Mouse (Mus musculus) limb, embryonic 11.5 days (tissue): ENCODE measurements around the gene Naa16. TPM values are rescaled to one million over a fixed set of nuclear protein-coding genes. Genes with fewer than 3 reads are reported as not detected.
"Not testable (repeated sequence)": the region's sequence is repeated elsewhere in the genome, so short reads cannot be mapped to it uniquely, and the experiment has no call there.

Experiments
- ATAC-seq: fragments of 200-750 bp; cut with Nextera tagmentation; 2 replicates; pipeline ENCODE4 v1.8.0; 2017; ENCODE audit warnings: low read depth; ENCODE audit not compliant: insufficient number of reproducible peaks, low FRiP score, low TSS enrichment
- DNase-seq: peaks from one replicate; pipeline ENCODE4 v3.0.0-alpha.2; 2015; ENCODE audit warnings: low spot score
- H3K27ac ChIP-seq: fragments of 300-500 bp; sonication (generic); replicated peaks from 2 replicates; pipeline ENCODE4 v1.5.1; 2014; ENCODE audit warnings: low read depth, mild to moderate bottlenecking, low read length
- H3K27me3 ChIP-seq: fragments of 300-500 bp; sonication (generic); 2 replicates; pipeline ENCODE4 v1.6.1; 2014; ENCODE audit warnings: mild to moderate bottlenecking, low read length, mixed read lengths; ENCODE audit not compliant: control insufficient read depth, insufficient read depth
- H3K36me3 ChIP-seq: fragments of 300-500 bp; sonication (generic); 2 replicates; pipeline ENCODE4 v1.6.1; 2014; ENCODE audit warnings: mild to moderate bottlenecking, low read length, moderate library complexity, mixed read lengths; ENCODE audit not compliant: control insufficient read depth, insufficient read depth
- H3K4me1 ChIP-seq: fragments of 300-500 bp; sonication (generic); 2 replicates; pipeline ENCODE4 v1.6.1; 2014; ENCODE audit warnings: low read length, mixed read lengths; ENCODE audit not compliant: control insufficient read depth, insufficient read depth
- H3K4me2 ChIP-seq: fragments of 300-500 bp; sonication (generic); 2 replicates; pipeline ENCODE4 v1.6.1; 2014; ENCODE audit warnings: low read depth, mild to moderate bottlenecking, moderate library complexity; ENCODE audit not compliant: severe bottlenecking
- H3K4me3 ChIP-seq: fragments of 300-500 bp; sonication (generic); 2 replicates; pipeline ENCODE4 v1.5.1; 2014; ENCODE audit warnings: low read depth, low read length
- H3K9ac ChIP-seq: fragments of 300-500 bp; sonication (generic); 2 replicates; pipeline ENCODE4 v1.6.1; 2014; ENCODE audit warnings: mild to moderate bottlenecking, low read length
- H3K9me3 ChIP-seq: fragments of 300-500 bp; sonication (generic); 2 replicates; pipeline ENCODE4 v1.6.1; 2016; ENCODE audit warnings: low read length; ENCODE audit not compliant: control insufficient read depth
- WGBS: fragments of 180-500 bp; shearing (Covaris S2); extraction: QIAGEN DNeasy Blood & Tissue Kit; methylation state at CpG from one replicate; pipeline ENCODE4 v1.1.7; 2014; 5-methylcytosine and 5-hydroxymethylcytosine counted together
- polyA plus RNA-seq: library from polyadenylated mRNA; unstranded; fragments of >200 nt; fragmentation: Nextera tagmentation; extraction: Ambion mirVana; gene quantifications from 2 replicates; pipeline ENCODE4 v1.2.1, GENCODE M21; 2014

Naa16 gene
- 49.1 and 51.5 TPM in 2 replicates for polyA plus RNA-seq

DNA sequence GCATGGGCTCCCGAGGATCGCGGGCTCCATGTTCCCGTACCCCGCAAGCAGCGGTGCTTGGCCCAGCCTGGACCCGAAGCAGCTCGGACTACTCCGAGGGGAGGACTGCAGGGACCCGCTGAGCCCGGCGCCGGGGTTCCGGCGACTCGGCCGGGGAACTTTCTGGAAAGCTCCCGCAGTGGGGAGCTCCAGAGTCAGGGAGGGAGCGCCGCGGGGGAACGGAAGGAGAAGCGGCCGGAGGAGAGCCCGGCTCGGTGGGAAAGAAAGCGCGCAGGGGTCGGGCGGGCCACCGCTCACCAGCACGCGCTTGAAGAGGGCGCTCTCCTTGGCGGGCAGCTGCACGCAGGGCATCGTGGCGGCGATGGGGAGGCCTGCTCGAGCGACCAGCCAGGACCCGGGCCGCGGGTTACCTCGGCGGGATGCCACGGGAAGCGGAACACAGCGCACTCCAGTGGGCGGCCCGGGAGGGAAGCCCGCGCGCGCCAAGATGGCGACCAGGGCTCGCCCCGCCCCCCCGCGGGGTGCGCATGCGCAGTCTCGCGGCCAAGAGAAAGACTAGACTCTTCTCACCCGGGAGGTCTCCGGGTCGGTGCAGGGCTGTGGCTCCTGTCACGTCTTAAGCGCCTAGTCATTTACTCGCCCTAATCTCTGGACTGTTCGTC, at the start of gene Naa16:
Gene Naa16, minus strand, starts transcription at position 514 of the 662 bp plus-strand sequence.
- 0 out of 2 replicates have a peak, but pooled peaks cover 2% of the 10 kb centered on the region for H3K36me3 ChIP-seq
- no peaks in the 10 kb centered on the region for H3K9me3 ChIP-seq
- peak within 1 kb of the TSS; percentile 97 for H3K9ac ChIP-seq
- peak within 1 kb of the TSS; percentile 87 for H3K4me3 ChIP-seq
- no peaks in the 10 kb centered on the region for H3K27me3 ChIP-seq
- peak within 1 kb of the TSS; percentile 53 for H3K4me2 ChIP-seq
- WGBS: under 1% methylated on average over 65 of the region's 71 CpGs
- ATAC-seq (peak; percentile 97), DNase-seq (peak; percentile 98)
- peak within 1 kb of the TSS; percentile 98 for H3K27ac ChIP-seq
- peaks cover 2% of the 10 kb centered on the region; the same call in 1 of the 2 replicates for H3K4me1 ChIP-seq

DNA sequence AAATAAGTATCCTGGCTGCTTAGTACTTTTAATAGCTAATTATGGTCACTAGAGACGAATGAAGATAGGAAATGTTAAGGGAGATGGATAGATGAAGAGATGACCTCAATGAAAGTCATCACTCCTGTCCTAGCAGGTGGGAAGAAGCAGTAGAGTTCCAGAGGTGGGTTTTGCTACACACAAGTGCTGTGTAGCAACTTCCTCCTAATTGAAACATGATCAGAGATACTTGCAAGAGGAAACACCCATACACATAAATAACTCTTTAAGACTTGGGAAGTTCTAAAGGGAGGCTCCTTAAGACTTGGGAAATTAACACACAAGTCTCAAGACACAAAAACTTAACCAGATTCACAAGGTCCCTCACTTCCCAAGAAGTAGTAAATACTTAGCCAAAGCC, 43.5 kb upstream of the Naa16 start:
- Histone ChIP-seq H3K4me1 (no peaks in the 10 kb centered on the region), H3K4me2 (no peak overlapping the region), H3K9me3 (no peaks in the 10 kb centered on the region), H3K27ac (no peak overlapping the region), H3K27me3 (no peaks in the 10 kb centered on the region), H3K4me3 (no peak overlapping the region), H3K36me3 (no peaks in the 10 kb centered on the region), H3K9ac (no peak overlapping the region)
- ATAC-seq (no peak), DNase-seq (no peak)
- 81% methylated on average over 1 of the region's 1 CpGs for WGBS

DNA sequence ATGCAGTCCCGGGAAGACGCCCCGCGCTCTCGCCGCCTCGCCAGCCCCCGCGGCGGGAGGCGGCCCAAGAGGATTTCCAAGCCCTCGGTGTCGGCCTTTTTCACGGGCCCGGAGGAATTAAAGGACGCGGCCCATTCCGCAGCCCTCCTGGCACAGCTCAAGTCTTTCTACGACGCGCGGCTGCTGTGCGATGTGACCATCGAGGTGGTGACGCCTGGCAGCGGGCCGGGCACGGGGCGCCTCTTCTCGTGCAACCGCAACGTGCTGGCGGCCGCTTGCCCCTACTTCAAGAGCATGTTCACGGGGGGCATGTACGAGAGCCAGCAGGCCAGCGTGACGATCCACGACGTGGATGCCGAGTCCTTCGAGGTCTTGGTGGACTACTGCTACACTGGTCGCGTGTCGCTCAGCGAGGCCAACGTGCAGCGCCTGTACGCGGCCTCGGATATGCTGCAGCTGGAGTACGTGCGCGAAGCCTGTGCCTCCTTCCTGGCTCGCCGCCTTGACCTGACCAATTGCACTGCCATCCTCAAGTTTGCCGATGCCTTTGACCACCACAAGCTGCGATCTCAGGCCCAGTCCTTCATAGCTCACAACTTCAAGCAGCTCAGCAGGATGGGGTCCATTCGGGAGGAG, 36.3 kb upstream of the Naa16 start:
- 50% methylated on average over 8 of the region's 59 CpGs for WGBS
- DNase-seq, H3K27ac ChIP-seq, H3K9me3 ChIP-seq, H3K27me3 ChIP-seq, H3K4me1 ChIP-seq, H3K36me3 ChIP-seq: not testable (repeated sequence)
- ATAC-seq: peak; percentile 35
- Histone ChIP-seq H3K9ac (peak overlapping the region; percentile 72), H3K4me3 (peak overlapping the region; percentile 42), H3K4me2 (peak overlapping the region; percentile 48)

DNA sequence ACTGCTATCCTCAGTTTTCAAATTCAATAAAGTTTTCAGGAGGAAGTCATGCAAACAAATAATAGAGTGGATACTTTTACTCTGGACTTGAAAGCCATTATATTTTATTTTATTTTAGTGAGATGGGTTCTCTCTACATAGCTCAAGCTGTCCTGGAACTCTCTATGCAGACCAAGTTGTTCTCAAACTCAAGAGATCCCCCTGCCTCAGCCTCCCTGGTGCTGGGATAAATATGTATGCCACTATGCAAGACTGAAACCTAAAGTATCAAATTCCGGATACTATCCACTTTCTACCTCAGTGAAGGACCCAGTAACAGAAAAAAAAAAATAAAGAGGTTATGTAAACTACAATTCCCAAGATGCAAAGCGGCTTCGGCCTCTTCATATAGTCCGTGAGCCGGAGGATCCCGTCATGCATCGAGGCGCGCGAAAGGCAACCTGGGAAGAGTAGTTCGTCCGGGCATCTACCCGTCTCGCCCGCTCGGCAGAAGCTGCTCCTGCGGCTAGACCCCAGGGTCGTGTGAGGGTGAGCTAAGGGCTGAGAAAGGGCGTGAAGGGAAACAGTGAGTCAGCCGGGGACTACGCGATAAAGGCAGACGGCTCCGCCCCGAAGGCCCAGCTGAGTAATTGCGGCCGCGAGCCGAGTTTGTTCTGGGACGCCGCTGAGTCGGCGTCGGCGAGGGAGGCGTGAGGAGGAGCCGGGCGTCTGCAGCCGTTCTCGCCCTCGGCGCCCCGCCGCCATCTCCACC, 35.6 kb upstream of the Naa16 start, which contains the start of gene Kbtbd7:
Gene Kbtbd7, plus strand, starts transcription at position 533 of the 751 bp plus-strand sequence.
- DNase-seq (peak; percentile 93), ATAC-seq (peak; percentile 96)
- Histone ChIP-seq H3K27me3 (no peaks in the 10 kb centered on the region), H3K27ac (0 out of 2 replicates have a peak within 1 kb of the TSS, but pooled peaks have one; percentile 30), H3K36me3 (peaks cover 7% of the 10 kb centered on the region), H3K4me3 (peak within 1 kb of the TSS; percentile 42), H3K9me3 (peaks cover 4% of the 10 kb centered on the region; the same call in 1 of the 2 replicates), H3K9ac (peak within 1 kb of the TSS; percentile 72), H3K4me2 (peak within 1 kb of the TSS; percentile 48), H3K4me1 (no peaks in the 10 kb centered on the region)
- under 1% methylated on average over 44 of the region's 44 CpGs for WGBS

DNA sequence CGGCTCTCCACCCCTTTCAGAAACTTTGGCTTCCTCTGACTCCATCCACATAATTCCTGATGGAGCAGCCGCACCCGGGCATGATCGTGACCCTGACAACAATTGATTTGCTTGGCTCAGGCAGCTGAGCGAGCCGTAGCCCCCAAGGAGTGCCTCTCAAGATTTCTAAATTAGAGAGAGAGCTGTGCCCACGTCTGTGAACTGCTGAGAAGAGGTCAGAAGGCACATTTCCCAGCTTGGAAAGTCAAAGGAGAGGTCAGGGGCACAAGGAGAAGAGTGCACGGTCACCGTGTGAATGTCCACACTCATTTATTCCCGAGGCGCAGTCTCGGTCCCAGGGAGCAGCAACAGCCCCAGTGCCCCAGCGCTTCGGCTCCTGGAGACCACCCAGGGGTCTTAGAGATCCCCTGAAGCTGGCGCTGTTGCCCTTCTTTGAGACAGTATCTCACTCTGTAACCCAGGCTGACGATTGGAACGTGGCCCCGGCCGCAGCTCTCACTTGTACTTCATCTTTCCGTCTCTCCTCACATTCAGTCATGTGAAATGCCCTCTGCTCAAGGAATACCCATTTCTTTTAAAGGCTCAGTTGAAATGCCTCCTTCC, 29.6 kb upstream of the Naa16 start:
- no peak overlapping the region for H3K9ac ChIP-seq
- no peaks in the 10 kb centered on the region for H3K9me3 ChIP-seq
- H3K4me2 ChIP-seq: no peak overlapping the region
- 0 out of 2 replicates have a peak, but pooled peaks cover 3% of the 10 kb centered on the region for H3K36me3 ChIP-seq
- ATAC-seq: no peak
- WGBS: 80% methylated on average over 20 of the region's 20 CpGs
- H3K4me3 ChIP-seq: no peak overlapping the region
- no peaks in the 10 kb centered on the region for H3K4me1 ChIP-seq
- no peaks in the 10 kb centered on the region for H3K27me3 ChIP-seq
- DNase-seq: no peak
- H3K27ac ChIP-seq: no peak overlapping the region

DNA sequence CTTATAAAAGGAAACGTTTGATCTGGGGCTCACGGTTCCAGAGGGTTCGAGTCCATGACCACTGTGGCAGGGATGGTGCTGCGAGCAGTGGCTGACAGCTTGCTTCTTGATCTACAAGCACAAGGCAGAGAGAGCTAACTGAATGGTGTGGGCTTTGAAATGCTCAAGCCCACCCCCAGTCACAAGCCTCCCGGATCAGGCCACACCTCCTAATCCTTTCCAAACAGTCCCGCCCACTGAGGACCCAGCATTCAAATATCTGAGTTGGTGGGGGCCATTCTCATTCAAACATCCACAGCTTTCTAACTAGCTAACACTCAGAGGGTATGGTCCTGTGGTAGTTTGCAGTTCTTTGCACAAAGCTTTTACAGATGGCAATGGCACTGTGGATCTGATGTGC, 22.5 kb upstream of the Naa16 start:
- H3K27me3 ChIP-seq: no peaks in the 10 kb centered on the region

DNA sequence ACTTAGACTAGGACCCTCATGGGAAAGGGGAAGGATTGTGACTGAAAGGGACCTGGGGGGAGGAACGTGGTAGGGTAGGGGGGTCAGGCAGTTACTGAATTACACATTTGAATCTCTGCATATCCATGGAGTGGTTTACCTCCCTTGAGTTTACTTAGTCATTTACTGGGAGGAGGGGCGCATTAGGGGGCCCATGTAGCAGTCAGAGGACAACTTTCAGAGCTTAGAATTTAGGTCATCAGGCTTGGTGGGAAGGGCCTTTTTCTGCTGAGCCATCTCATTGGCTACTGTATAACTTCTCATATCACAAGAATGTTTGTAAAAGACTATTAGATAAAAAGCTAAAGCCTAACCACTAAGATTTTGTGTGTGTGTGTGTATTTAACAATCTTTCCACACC, 20.1 kb upstream of the Naa16 start:
- H3K4me3 ChIP-seq: no peak overlapping the region
- no peaks in the 10 kb centered on the region for H3K4me1 ChIP-seq
- H3K27me3 ChIP-seq: no peaks in the 10 kb centered on the region
- H3K27ac ChIP-seq: no peak overlapping the region
- ATAC-seq: no peak
- H3K36me3 ChIP-seq: no peaks in the 10 kb centered on the region
- H3K9me3 ChIP-seq: no peaks in the 10 kb centered on the region
- no peak overlapping the region for H3K4me2 ChIP-seq
- no peak for DNase-seq
- WGBS: 85% methylated on average over 2 of the region's 2 CpGs
- no peak overlapping the region for H3K9ac ChIP-seq

More for the DNA sequence above, 22.5 kb upstream of the Naa16 start:
- Histone ChIP-seq H3K9me3 (no peaks in the 10 kb centered on the region), H3K36me3 (no peaks in the 10 kb centered on the region), H3K4me3 (no peak overlapping the region), H3K4me1 (no peaks in the 10 kb centered on the region), H3K9ac (no peak overlapping the region), H3K4me2 (no peak overlapping the region), H3K27ac (no peak overlapping the region)
- ATAC-seq (no peak), DNase-seq (no peak)
- 86% methylated on average over 6 of the region's 6 CpGs for WGBS

DNA sequence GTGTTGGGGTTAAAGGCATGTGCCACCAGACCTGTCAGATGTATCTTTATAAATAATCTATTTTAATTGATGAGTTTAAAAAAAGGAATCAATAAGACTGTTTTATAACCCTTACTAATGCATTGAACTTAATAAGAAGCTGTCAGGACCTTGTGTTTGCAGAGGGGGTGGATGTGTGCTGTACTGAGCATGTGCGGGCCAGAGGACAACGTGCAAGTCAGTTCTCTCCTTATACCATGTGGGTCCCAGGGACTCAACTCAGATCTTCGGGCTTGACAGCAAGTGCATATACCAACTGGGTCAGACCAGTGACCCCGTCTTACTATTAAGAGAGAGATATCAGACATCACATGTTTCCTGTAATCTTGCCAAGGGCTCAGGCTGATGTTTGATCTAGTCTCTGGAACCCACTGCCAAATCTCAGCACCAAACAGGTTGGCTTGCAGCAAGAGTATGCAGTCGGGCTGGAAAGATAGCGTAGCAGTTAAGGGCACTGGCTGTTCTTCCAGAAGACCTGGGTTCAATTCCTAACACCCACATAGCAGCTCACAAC, 18.8 kb upstream of the Naa16 start:
- Histone ChIP-seq H3K27me3 (no peaks in the 10 kb centered on the region), H3K4me3 (no peak overlapping the region), H3K36me3 (no peaks in the 10 kb centered on the region), H3K9ac (no peak overlapping the region), H3K9me3 (no peaks in the 10 kb centered on the region), H3K27ac (no peak overlapping the region), H3K4me1 (no peaks in the 10 kb centered on the region), H3K4me2 (no peak overlapping the region)
- WGBS: 94% methylated on average over 6 of the region's 6 CpGs
- DNase-seq: no peak
- no peak for ATAC-seq
